Comparison of ENCODE assay signal across 27 mouse cellular contexts in genomic region chr7:133669946-133670345, GRCm38 (mm10). TPM values are rescaled to one million over a fixed set of nuclear protein-coding genes. Genes with fewer than 3 reads are reported as not detected.
"Had no signal": no experiment of that assay in that cellular context is flagged by ENCODE, and none has a peak within 500 bp of the region (broad histone marks: within the 10 kb centered on the region; RNA-seq: fewer than 3 reads in every experiment).

No protein-coding gene starts in this region.

- H3K9me3 ChIP-seq: midbrain, embryonic 10.5 days; midbrain, embryonic 12.5 days; neural tube, embryonic 13.5 days; neural tube, embryonic 15.5 days had no signal

- H3K27me3 ChIP-seq: midbrain, embryonic 12.5 days; neural tube, embryonic 13.5 days; neural tube, embryonic 15.5 days had no signal

- H3K4me1 ChIP-seq: midbrain, embryonic 10.5 days; midbrain, embryonic 12.5 days; neural tube, embryonic 13.5 days; neural tube, embryonic 15.5 days had no signal

- DNase-seq: lung, adult 18-20 months; lung, embryonic 14.5 days; lung, postnatal 10 days; lung, postnatal 4 days; midbrain, embryonic 14.5 days; retina, postnatal 1 day; right cerebral cortex, adult 18-20 months; right cerebral cortex, postnatal 25 days; right cerebral cortex, postnatal 4 days; spleen, adult 18-20 months; thymus, adult 2 months; thymus, postnatal 25 days; thymus, postnatal 4 days had no signal

- H3K9ac ChIP-seq: lung, embryonic 14.5 days; midbrain, embryonic 12.5 days; neural tube, embryonic 13.5 days; neural tube, embryonic 15.5 days had no signal

- H3K27ac ChIP-seq: midbrain, embryonic 10.5 days; midbrain, embryonic 12.5 days; neural tube, embryonic 13.5 days; neural tube, embryonic 15.5 days had no signal

- H3K4me3 ChIP-seq: midbrain, embryonic 10.5 days; midbrain, embryonic 12.5 days; myocyte; neural tube, embryonic 13.5 days; neural tube, embryonic 15.5 days had no signal

- H3K4me2 ChIP-seq: lung, embryonic 14.5 days; midbrain, embryonic 12.5 days; neural tube, embryonic 13.5 days; neural tube, embryonic 15.5 days had no signal

RNA-seq across cellular contexts. Expression of gene Mmp21, which starts 9.9 kb away (rescaled TPM):
- total RNA-seq: megakaryocyte, adult 5-6 weeks; megakaryocyte-erythroid progenitor cell, adult 5-6 weeks had no signal
- polyA plus RNA-seq: lung, embryonic 16.5 days; midbrain, embryonic 10.5 days; midbrain, embryonic 12.5 days; midbrain, embryonic 16.5 days; myocyte; neural tube, embryonic 11.5 days; neural tube, embryonic 13.5 days; neural tube, embryonic 15.5 days; small intestine, adult 2 months; stomach, embryonic 14.5 days; testis, adult 2 months; thymus, adult 2 months; urinary bladder, adult 2 months had no signal
